Mouse (Mus musculus) lung, embryonic 16.5 days (tissue): ENCODE results near the gene Gm17490. TPM values are rescaled to one million over a fixed set of nuclear protein-coding genes. Genes with fewer than 3 reads are reported as not detected.

Experiments used
- polyA plus RNA-seq: library from polyadenylated mRNA; unstranded; fragments of >200 nt; fragmentation: Nextera tagmentation; extraction: Ambion mirVana; gene quantifications from 2 replicates; pipeline ENCODE4 v1.2.1, GENCODE M21; 2015

The Gm17490 gene
- polyA plus RNA-seq, 1 experiment from 2014 or later = not detected

Other genes starting within 250 kb of the Gm17490 start
- 17.9 and 19.2 TPM in 2 replicates for gene Pfkfb3, start 72.2 kb downstream of the Gm17490 start, polyA plus RNA-seq
- 115 and 130 TPM in 2 replicates for gene Rbm17, start 22.1 kb downstream of the Gm17490 start, polyA plus RNA-seq
- 1.9 and 3.1 TPM in 2 replicates for gene Il2ra, start 16.5 kb upstream of the Gm17490 start, polyA plus RNA-seq
- 3.8 and 5.4 TPM in 2 replicates for gene Il15ra, start 79.0 kb upstream of the Gm17490 start, polyA plus RNA-seq
- 117 and 119 TPM in 2 replicates for gene Fbh1, start 151.3 kb upstream of the Gm17490 start, polyA plus RNA-seq
- gene Ankrd16, start 151.6 kb upstream of the Gm17490 start, polyA plus RNA-seq = 38.6 and 40.6 TPM in 2 replicates